In genomic region chr9:108991428-108992084, GRCm38 (mm10) we compare ENCODE assay signal across 8 mouse cellular contexts. TPM values are rescaled to one million over a fixed set of nuclear protein-coding genes. Genes with fewer than 3 reads are reported as not detected.
A peak's percentile ranks its signal among the peaks of the same experiment; 100 is the strongest.
DNase-seq lines count a peak whose midpoint lies in the region; ATAC-seq and TF ChIP-seq lines count a peak whose summit lies in the region.

Gene Pfkfb4 (plus strand): TSS chr9:108991778.

- H3K4me2 ChIP-seq in forebrain, postnatal 0 days (ENCODE audit: low read depth): peak within 1 kb of the TSS; percentile 79
- peak within 1 kb of the TSS; percentile 83 for H3K4me2 ChIP-seq in lung, embryonic 15.5 days

- DNase-seq in MEL (ENCODE audit: low read depth, low spot score): peak; percentile 100
- peak; percentile 90 to 97 for DNase-seq in cerebellum, adult 2 months
- DNase-seq in forebrain, postnatal 0 days: peak; percentile 97
- peak; percentile 95 for DNase-seq in heart, postnatal 4 days
- peak; percentile 94 to 97 for DNase-seq in layer of hippocampus, adult 8-10 months (ENCODE audit: low spot score in 2 of 2)
- DNase-seq in ovary, adult 18-20 months (ENCODE audit: low spot score): peak; percentile 98
- DNase-seq in thymus, postnatal 0 days (ENCODE audit: low spot score): peak; percentile 98

- no peaks in the 10 kb centered on the region for H3K9me3 ChIP-seq in MEL (replicated peaks; ENCODE audit: insufficient read depth, low read length)
- H3K9me3 ChIP-seq in forebrain, postnatal 0 days (ENCODE audit: low read length): no peaks in the 10 kb centered on the region
- H3K9me3 ChIP-seq in lung, embryonic 15.5 days: no peaks in the 10 kb centered on the region

- H3K4me3 ChIP-seq in MEL (ENCODE audit: control insufficient read depth in 1 of 2, insufficient read depth in 1 of 2, low read depth in 2 of 2, low read length in 2 of 2): peak within 1 kb of the TSS; percentile 66 to 93
- H3K4me3 ChIP-seq in cerebellum, adult 2 months (replicated peaks; ENCODE audit: insufficient read depth, low read depth, low read length): peak within 1 kb of the TSS; percentile 85
- peak within 1 kb of the TSS; percentile 72 for H3K4me3 ChIP-seq in forebrain, postnatal 0 days (ENCODE audit: low read depth, low read length)
- peak within 1 kb of the TSS; percentile 53 for H3K4me3 ChIP-seq in lung, embryonic 15.5 days

- no peaks in the 10 kb centered on the region for H3K27me3 ChIP-seq in MEL (ENCODE audit: control insufficient read depth in 1 of 2, insufficient read depth in 2 of 2, low read length in 2 of 2)
- no peaks in the 10 kb centered on the region for H3K27me3 ChIP-seq in cerebellum, adult 2 months (ENCODE audit: control insufficient read depth, insufficient read depth, low read length)
- no peaks in the 10 kb centered on the region for H3K27me3 ChIP-seq in forebrain, postnatal 0 days (ENCODE audit: insufficient read depth, low read length)
- H3K27me3 ChIP-seq in lung, embryonic 15.5 days: no peaks in the 10 kb centered on the region

- no peaks in the 10 kb centered on the region; the same call in 1 of the 2 replicates for H3K79me2 ChIP-seq in MEL (ENCODE audit: control insufficient read depth, insufficient read depth, low read length, poor library complexity)

- 2% methylated on average over 31 of the region's 31 CpGs for WGBS in cerebellum, adult 2 months
- WGBS in forebrain, postnatal 0 days: under 1% methylated on average over 31 of the region's 31 CpGs
- 1% methylated on average over 31 of the region's 31 CpGs for WGBS in lung, embryonic 15.5 days

- no peak for TF ChIP-seq CTCF in MEL (IDR thresholded peaks at IDR 0.05 in 2 of 3, conservative IDR thresholded peaks at IDR 0.05 in 1 of 3; ENCODE audit: control insufficient read depth in 1 of 3, insufficient read depth in 1 of 3, low read depth in 2 of 3, low read length in 3 of 3, poor library complexity in 1 of 3, severe bottlenecking in 1 of 3)
- no peak for TF ChIP-seq CTCF in cerebellum, adult 2 months (IDR thresholded peaks at IDR 0.05; ENCODE audit: borderline replicate concordance, insufficient read depth, low read depth, low read length)
- TF ChIP-seq CTCF in forebrain, postnatal 0 days (IDR thresholded peaks at IDR 0.05; ENCODE audit: low read depth): no peak

- peak; percentile 97 for ATAC-seq in forebrain, postnatal 0 days
- ATAC-seq in lung, embryonic 15.5 days (ENCODE audit: borderline replicate concordance, extremely low read depth, low FRiP score, low TSS enrichment): peak; percentile 96

- H3K27ac ChIP-seq in MEL (ENCODE audit: control insufficient read depth, low read depth, low read length): peak within 1 kb of the TSS; percentile 65
- peak within 1 kb of the TSS; percentile 8; the same call in 1 of the 2 replicates for H3K27ac ChIP-seq in cerebellum, adult 2 months (ENCODE audit: insufficient read depth, low read length)
- peak within 1 kb of the TSS; percentile 82 for H3K27ac ChIP-seq in forebrain, postnatal 0 days (ENCODE audit: low read depth, low read length)
- H3K27ac ChIP-seq in lung, embryonic 15.5 days: peak within 1 kb of the TSS; percentile 95

- TF ChIP-seq POLR2A in MEL (IDR thresholded peaks at IDR 0.05; ENCODE audit: control insufficient read depth in 1 of 2, insufficient read depth in 1 of 2, low read depth in 1 of 2, low read length in 2 of 2, poor library complexity in 1 of 2): peak; percentile 77 to 97
- peak; percentile 57; the same call in 1 of the 2 replicates for TF ChIP-seq POLR2A in cerebellum, adult 2 months (IDR thresholded peaks at IDR 0.05; ENCODE audit: borderline replicate concordance, insufficient read depth, low read length)

- TF ChIP-seq EP300 in MEL (IDR thresholded peaks at IDR 0.05; ENCODE audit: low read depth in 1 of 2, low read length in 2 of 2): no peak

- peak within 1 kb of the TSS; percentile 74 for H3K9ac ChIP-seq in MEL (ENCODE audit: control insufficient read depth, low read depth, low read length, poor library complexity, severe bottlenecking)
- peak within 1 kb of the TSS; percentile 75 for H3K9ac ChIP-seq in forebrain, postnatal 0 days
- peak within 1 kb of the TSS; percentile 53 for H3K9ac ChIP-seq in lung, embryonic 15.5 days

- TF ChIP-seq RAD21 in MEL (IDR thresholded peaks at IDR 0.05; ENCODE audit: low read depth, low read length): no peak

- peaks cover 0 to 20% of the 10 kb centered on the region in 2 experiments; a peak in 2 of 4 replicates for H3K36me3 ChIP-seq in MEL (ENCODE audit: control insufficient read depth in 1 of 2, insufficient read depth in 2 of 2, low read length in 2 of 2)
- H3K36me3 ChIP-seq in forebrain, postnatal 0 days (ENCODE audit: insufficient read depth): no peaks in the 10 kb centered on the region
- no peaks in the 10 kb centered on the region for H3K36me3 ChIP-seq in lung, embryonic 15.5 days

- H3K4me1 ChIP-seq in MEL (ENCODE audit: control insufficient read depth in 1 of 2, insufficient read depth in 2 of 2, low read length in 2 of 2): peaks cover 6 to 38% of the 10 kb centered on the region in 2 experiments
- H3K4me1 ChIP-seq in cerebellum, adult 2 months (ENCODE audit: control insufficient read depth, insufficient read depth, low read length): no peaks in the 10 kb centered on the region
- H3K4me1 ChIP-seq in forebrain, postnatal 0 days (ENCODE audit: insufficient read depth): peaks cover 8% of the 10 kb centered on the region; the same call in 1 of the 2 replicates
- H3K4me1 ChIP-seq in lung, embryonic 15.5 days: peaks cover 40% of the 10 kb centered on the region

TF ChIP-seq in MEL, 35 proteins besides CTCF, POLR2A, EP300 and RAD21:
- peak; percentile 87 for TF ChIP-seq TBP (IDR thresholded peaks at IDR 0.05; ENCODE audit: low read depth, low read length)
- peak; percentile 22; the same call in 1 of the 2 replicates for TF ChIP-seq ETS1 (IDR thresholded peaks at IDR 0.05; ENCODE audit: low read depth, low read length)
- 0 out of 2 replicates have a peak, but pooled peaks have one; percentile 21 for TF ChIP-seq KAT2A (conservative IDR thresholded peaks at IDR 0.05; ENCODE audit: low read depth, low read length)
- TF ChIP-seq MAX (IDR thresholded peaks at IDR 0.05; ENCODE audit: low read length): no peak
- TF ChIP-seq MXI1 (IDR thresholded peaks at IDR 0.05; ENCODE audit: low read depth, low read length): peak; percentile 81
- TF ChIP-seq TAL1 (IDR thresholded peaks at IDR 0.05; ENCODE audit: low read length): no peak
- no peak for TF ChIP-seq USF2 (IDR thresholded peaks at IDR 0.05; ENCODE audit: borderline replicate concordance in 1 of 2, insufficient read depth in 1 of 2, low read depth in 1 of 2, low read length in 2 of 2)
- peak; percentile 70 for TF ChIP-seq HCFC1 (IDR thresholded peaks at IDR 0.05; ENCODE audit: low read depth, low read length)
- TF ChIP-seq ZC3H11A (IDR thresholded peaks at IDR 0.05; ENCODE audit: low read depth, low read length): no peak
- no peak for TF ChIP-seq MAFK (IDR thresholded peaks at IDR 0.05; ENCODE audit: borderline replicate concordance, low read depth, low read length)
- TF ChIP-seq POLR2AphosphoS5 (IDR thresholded peaks at IDR 0.05; ENCODE audit: borderline replicate concordance, low read depth, low read length): no peak
- peak; percentile 54; the same call in 1 of the 2 replicates for TF ChIP-seq ZMIZ1 (IDR thresholded peaks at IDR 0.05; ENCODE audit: low read depth, low read length)
- no peak for TF ChIP-seq MAZ (IDR thresholded peaks at IDR 0.05; ENCODE audit: low read depth, low read length)
- no peak for TF ChIP-seq JUND (IDR thresholded peaks at IDR 0.05; ENCODE audit: low read depth, low read length)
- no peak for TF ChIP-seq BHLHE40 (IDR thresholded peaks at IDR 0.05; ENCODE audit: borderline replicate concordance, low read depth, low read length)
- no peak for TF ChIP-seq ZKSCAN1 (IDR thresholded peaks at IDR 0.05; ENCODE audit: low read depth, low read length)
- TF ChIP-seq SIN3A (IDR thresholded peaks at IDR 0.05; ENCODE audit: low read length): peak; percentile 63
- no peak for TF ChIP-seq ELF1 (IDR thresholded peaks at IDR 0.05; ENCODE audit: low read depth, low read length)
- TF ChIP-seq RCOR1 (IDR thresholded peaks at IDR 0.05; ENCODE audit: low read depth, low read length): no peak
- TF ChIP-seq MYC (IDR thresholded peaks at IDR 0.05; ENCODE audit: low read depth, low read length): no peak
- no peak for TF ChIP-seq MYB (IDR thresholded peaks at IDR 0.05; ENCODE audit: low read depth, low read length)
- TF ChIP-seq SMC3 (IDR thresholded peaks at IDR 0.05; ENCODE audit: low read depth, low read length): no peak
- no peak for TF ChIP-seq MEF2A (IDR thresholded peaks at IDR 0.05; ENCODE audit: extremely low read depth, insufficient replicate concordance, low read depth, low read length, poor library complexity, severe bottlenecking)
- peak; percentile 74 for TF ChIP-seq NRF1 (IDR thresholded peaks at IDR 0.05; ENCODE audit: insufficient read depth, low read depth, low read length, poor library complexity, severe bottlenecking)
- TF ChIP-seq NELFE (IDR thresholded peaks at IDR 0.05; ENCODE audit: low read depth, low read length): peak; percentile 86
- no peak for TF ChIP-seq ZNF384 (IDR thresholded peaks at IDR 0.05; ENCODE audit: low read depth, low read length)
- no peak for TF ChIP-seq GATA1 (IDR thresholded peaks at IDR 0.05; ENCODE audit: low read depth, low read length)
- no peak for TF ChIP-seq CHD1 (IDR thresholded peaks at IDR 0.05; ENCODE audit: low read depth, low read length)
- TF ChIP-seq CHD2 (IDR thresholded peaks at IDR 0.05; ENCODE audit: low read length): no peak
- TF ChIP-seq E2F4 (IDR thresholded peaks at IDR 0.05; ENCODE audit: borderline replicate concordance, low read depth, low read length): no peak
- peak; percentile 51; the same call in 1 of the 2 replicates for TF ChIP-seq TCF12 (IDR thresholded peaks at IDR 0.05; ENCODE audit: low read depth, low read length)
- peak; percentile 79 for TF ChIP-seq POLR2AphosphoS2 (IDR thresholded peaks at IDR 0.05; ENCODE audit: low read length)

RNA-seq across cellular contexts. Expression of gene Pfkfb4, which starts in this region (rescaled TPM):
- total RNA-seq in MEL (2012; rRNA removed): 3.2 and 5.1 TPM in 2 replicates
- polyA plus RNA-seq in MEL (2012; ENCODE audit: insufficient read depth in 1 of 2, insufficient read length in 2 of 2, low read depth in 1 of 2, low replicate concordance in 2 of 2, missing spikeins in 1 of 2): 1 to 10 TPM in 1 of 2 experiments, not detected in 1; 6.4 TPM
- 17.5 and 20.1 TPM in 2 replicates for polyA plus RNA-seq in cerebellum, adult 2 months (2012; rRNA removed)
- total RNA-seq in forebrain, postnatal 0 days (2014; rRNA removed): 27.1 and 46.4 TPM in 2 replicates
- polyA plus RNA-seq in forebrain, postnatal 0 days (2015; fragmentation: Nextera tagmentation; extraction: Ambion mirVana): 16.6 and 21.7 TPM in 2 replicates
- total RNA-seq in heart, postnatal 4 days (2021): 1 to 10 TPM; 3.4 TPM
- total RNA-seq in layer of hippocampus, adult 8-10 months (2022): 10 to 100 TPM; 11.5 to 15.8 (median 15.4) TPM
- 10.2 and 11.3 TPM in 2 replicates for polyA plus RNA-seq in lung, embryonic 15.5 days (2015; fragmentation: Nextera tagmentation; extraction: Ambion mirVana)
- 6.0 and 7.7 TPM in 2 replicates for polyA plus RNA-seq in thymus, postnatal 0 days (2015; fragmentation: Nextera tagmentation; extraction: Ambion mirVana)

Comparison
In these comparisons a context has a peak if more than half of its experiments do, and no peak if none do; other contexts are left out.
1. Peak in every context shown above with its lines: DNase-seq, ATAC-seq, H3K4me3 ChIP-seq and H3K27ac ChIP-seq.
2. H3K27ac ChIP-seq: peak in every context shown above with its lines; median percentile 95 in lung, embryonic 15.5 days; 82 in forebrain, postnatal 0 days; 65 in MEL; 8 in cerebellum, adult 2 months.